In genomic region chr10:121586675-121587370, GRCm38 (mm10) we compare ENCODE assay signal across 7 mouse cellular contexts. TPM values are rescaled to one million over a fixed set of nuclear protein-coding genes. Genes with fewer than 3 reads are reported as not detected.
A peak's percentile ranks its signal among the peaks of the same experiment; 100 is the strongest.
DNase-seq lines count a peak whose midpoint lies in the region; ATAC-seq and TF ChIP-seq lines count a peak whose summit lies in the region.

Gene Tbk1, minus strand, starts transcription at chr10:121586787.

- H3K9ac ChIP-seq in embryonic facial prominence, embryonic 11.5 days (replicated peaks; ENCODE audit: low read length) = peak within 1 kb of the TSS; percentile 79
- H3K9ac ChIP-seq in limb, embryonic 12.5 days (replicated peaks) = peak within 1 kb of the TSS; percentile 89
- peak within 1 kb of the TSS; percentile 82 for H3K9ac ChIP-seq in midbrain, embryonic 15.5 days

- peak; percentile 95 for ATAC-seq in embryonic facial prominence, embryonic 11.5 days (replicated peaks; ENCODE audit: insufficient number of reproducible peaks, low FRiP score, low TSS enrichment, low read depth)
- peak; percentile 95 for ATAC-seq in limb, embryonic 12.5 days (ENCODE audit: insufficient number of reproducible peaks, insufficient read depth, low FRiP score, low TSS enrichment, low read depth)
- peak; percentile 99 for ATAC-seq in midbrain, embryonic 15.5 days (replicated peaks)

- TF ChIP-seq CTCF in kidney, adult 2 months (conservative IDR thresholded peaks at IDR 0.05; ENCODE audit: insufficient read depth, insufficient read length, low read depth, low read length) = no peak
- TF ChIP-seq CTCF in spleen, adult 2 months (IDR thresholded peaks at IDR 0.05; ENCODE audit: extremely low read depth, insufficient read depth, insufficient read length, insufficient replicate concordance) = no peak

- no peaks in the 10 kb centered on the region for H3K27me3 ChIP-seq in embryonic facial prominence, embryonic 11.5 days (ENCODE audit: control insufficient read depth, insufficient read depth, low read length)
- H3K27me3 ChIP-seq in kidney, adult 2 months (replicated peaks; ENCODE audit: control insufficient read depth, insufficient read depth, low read length) = no peaks in the 10 kb centered on the region
- no peaks in the 10 kb centered on the region for H3K27me3 ChIP-seq in limb, embryonic 12.5 days
- no peaks in the 10 kb centered on the region for H3K27me3 ChIP-seq in midbrain, embryonic 15.5 days (replicated peaks)
- no peaks in the 10 kb centered on the region for H3K27me3 ChIP-seq in spleen, adult 2 months (ENCODE audit: control insufficient read depth, insufficient read depth, low read length)

- 1% methylated on average over 56 of the region's 58 CpGs for WGBS in embryonic facial prominence, embryonic 11.5 days
- WGBS in kidney, adult 2 months = 1% methylated on average over 58 of the region's 58 CpGs
- under 1% methylated on average over 51 of the region's 58 CpGs for WGBS in limb, embryonic 12.5 days
- under 1% methylated on average over 57 of the region's 58 CpGs for WGBS in midbrain, embryonic 15.5 days
- under 1% methylated on average over 56 of the region's 58 CpGs for WGBS in spleen, adult 2 months

- peak within 1 kb of the TSS; percentile 91 for H3K4me3 ChIP-seq in embryonic facial prominence, embryonic 11.5 days (ENCODE audit: low read depth, low read length)
- H3K4me3 ChIP-seq in kidney, adult 2 months (ENCODE audit: insufficient read depth, low read depth, low read length) = peak within 1 kb of the TSS; percentile 78
- H3K4me3 ChIP-seq in limb, embryonic 12.5 days (replicated peaks) = peak within 1 kb of the TSS; percentile 86
- H3K4me3 ChIP-seq in midbrain, embryonic 15.5 days = peak within 1 kb of the TSS; percentile 77
- H3K4me3 ChIP-seq in spleen, adult 2 months (ENCODE audit: extremely low read depth, insufficient read depth, insufficient read length) = peak within 1 kb of the TSS; percentile 98

- H3K9me3 ChIP-seq in embryonic facial prominence, embryonic 11.5 days (replicated peaks; ENCODE audit: control insufficient read depth, low read length) = no peaks in the 10 kb centered on the region
- no peaks in the 10 kb centered on the region for H3K9me3 ChIP-seq in limb, embryonic 12.5 days
- H3K9me3 ChIP-seq in midbrain, embryonic 15.5 days = no peaks in the 10 kb centered on the region

- no peaks in the 10 kb centered on the region for H3K4me1 ChIP-seq in embryonic facial prominence, embryonic 11.5 days (ENCODE audit: control insufficient read depth, insufficient read depth, low read length)
- peaks cover 2% of the 10 kb centered on the region; the same call in 1 of the 2 replicates for H3K4me1 ChIP-seq in kidney, adult 2 months (ENCODE audit: control insufficient read depth, insufficient read depth, low read length)
- peaks cover 10% of the 10 kb centered on the region for H3K4me1 ChIP-seq in limb, embryonic 12.5 days (replicated peaks)
- peaks cover 16% of the 10 kb centered on the region for H3K4me1 ChIP-seq in midbrain, embryonic 15.5 days
- H3K4me1 ChIP-seq in spleen, adult 2 months (ENCODE audit: control insufficient read depth, insufficient read depth, insufficient read length) = peaks cover 4% of the 10 kb centered on the region

- peak within 1 kb of the TSS; percentile 60 for H3K4me2 ChIP-seq in embryonic facial prominence, embryonic 11.5 days (ENCODE audit: low read depth, low read length)
- H3K4me2 ChIP-seq in limb, embryonic 12.5 days = peak within 1 kb of the TSS; percentile 76
- peak within 1 kb of the TSS; percentile 64 for H3K4me2 ChIP-seq in midbrain, embryonic 15.5 days

- H3K36me3 ChIP-seq in embryonic facial prominence, embryonic 11.5 days (replicated peaks; ENCODE audit: control insufficient read depth, insufficient read depth, low read depth, low read length) = no peaks in the 10 kb centered on the region; the same call in 1 of the 2 replicates
- H3K36me3 ChIP-seq in kidney, adult 2 months (ENCODE audit: control insufficient read depth, insufficient read depth, low read length) = no peaks in the 10 kb centered on the region; the same call in 1 of the 2 replicates
- H3K36me3 ChIP-seq in limb, embryonic 12.5 days = peaks cover 55% of the 10 kb centered on the region
- H3K36me3 ChIP-seq in midbrain, embryonic 15.5 days (replicated peaks) = peaks cover 17% of the 10 kb centered on the region; the same call in 1 of the 2 replicates
- peaks cover 4% of the 10 kb centered on the region for H3K36me3 ChIP-seq in spleen, adult 2 months (ENCODE audit: control insufficient read depth, insufficient read depth, low read length)

- peak within 1 kb of the TSS; percentile 43; the same call in 1 of the 2 replicates for H3K27ac ChIP-seq in embryonic facial prominence, embryonic 11.5 days (replicated peaks; ENCODE audit: low read depth, low read length)
- H3K27ac ChIP-seq in kidney, adult 2 months (ENCODE audit: insufficient read depth, low read depth, low read length) = peak within 1 kb of the TSS; percentile 72
- peak within 1 kb of the TSS; percentile 60 for H3K27ac ChIP-seq in limb, embryonic 12.5 days
- H3K27ac ChIP-seq in midbrain, embryonic 15.5 days = peak within 1 kb of the TSS; percentile 68
- H3K27ac ChIP-seq in spleen, adult 2 months (ENCODE audit: insufficient read depth, low read length) = peak within 1 kb of the TSS; percentile 93

- DNase-seq in adrenal gland, postnatal 14 days = peak; percentile 97
- DNase-seq in embryonic facial prominence, embryonic 11.5 days (ENCODE audit: low spot score) = peak; percentile 93
- DNase-seq in heart, adult 11 months = peak; percentile 100
- peak; percentile 97 for DNase-seq in kidney, adult 2 months
- peak; percentile 79 to 92 for DNase-seq in spleen, adult 2 months (ENCODE audit: low read depth in 1 of 2, low spot score in 2 of 2)

- peak; percentile 28 for TF ChIP-seq POLR2A in kidney, adult 2 months (IDR thresholded peaks at IDR 0.05; ENCODE audit: low read depth, low read length)
- peak; percentile 37 for TF ChIP-seq POLR2A in spleen, adult 2 months (IDR thresholded peaks at IDR 0.05; ENCODE audit: low read depth, low read length)

RNA-seq across cellular contexts. Expression of gene Tbk1, which starts in this region (rescaled TPM):
- 37.3 and 39.5 TPM in 2 replicates for total RNA-seq in adrenal gland, postnatal 14 days (2021)
- polyA plus RNA-seq in embryonic facial prominence, embryonic 11.5 days (2014; fragmentation: Nextera tagmentation; extraction: Ambion mirVana) = 34.7 and 35.2 TPM in 2 replicates
- polyA plus RNA-seq in kidney, adult 2 months (2012; rRNA removed) = 7.6 and 14.8 TPM in 2 replicates
- polyA plus RNA-seq in limb, embryonic 12.5 days (2016; fragmentation: Nextera tagmentation; extraction: Ambion mirVana) = 33.7 and 34.4 TPM in 2 replicates
- 30.7 and 33.7 TPM in 2 replicates for polyA plus RNA-seq in midbrain, embryonic 15.5 days (2015; fragmentation: Nextera tagmentation; extraction: Ambion mirVana)
- polyA plus RNA-seq in spleen, adult 2 months (2012; rRNA removed) = 8.6 and 9.8 TPM in 2 replicates

Comparison
In these comparisons a context has a peak if more than half of its experiments do, and no peak if none do; other contexts are left out.
1. Peak in every context shown above with its lines: DNase-seq, ATAC-seq, H3K4me3 ChIP-seq and H3K27ac ChIP-seq.
2. H3K27ac ChIP-seq: peak in every context shown above with its lines; median percentile 93 in spleen, adult 2 months; 72 in kidney, adult 2 months; 68 in midbrain, embryonic 15.5 days; 60 in limb, embryonic 12.5 days; 43 in embryonic facial prominence, embryonic 11.5 days.